Mouse (Mus musculus) heart, postnatal 10 days (tissue): ENCODE measurements around the gene Card10. TPM values are rescaled to one million over a fixed set of nuclear protein-coding genes. Genes with fewer than 3 reads are reported as not detected.

Source experiments
- DNase-seq, 2 experiments: peaks; one replicate each; pipeline ENCODE4 v3.0.0; 2021
- intact Hi-C: fragments of 180-260 bp; cut with DNase I; formaldehyde crosslinking; loops from one replicate; pipeline ENCODE4 v1.15.1; 2025
- total RNA-seq, 2 experiments: library from RNA; stranded (reverse); gene quantifications; 2 replicates each; pipeline ENCODE4 v1.2.3; 2021

Card10 gene
- total RNA-seq, 2 experiments from 2014 or later, result 18.8 to 20.4 TPM

- intact Hi-C loops, result no loop called here
- no peak for DNase-seq
These were observed 52.1 kb downstream of the Card10 start for GRCm38 (mm10) chr15:78750608-78751350.

- peak; percentile 32 to 59 for DNase-seq
- intact Hi-C loops, result no loop called here
These were observed 53.0 kb downstream of the Card10 start for GRCm38 (mm10) chr15:78749855-78750254.

GRCm38 (mm10) chr15:78744206-78744605, 58.6 kb downstream of the Card10 start:
- intact Hi-C loops, result loop anchor here (1.0 kb wide), 2 partner anchors 121 to 157 kb away; no protein-coding TSS in a partner anchor
- peak; percentile 82 to 92 for DNase-seq

DNA sequence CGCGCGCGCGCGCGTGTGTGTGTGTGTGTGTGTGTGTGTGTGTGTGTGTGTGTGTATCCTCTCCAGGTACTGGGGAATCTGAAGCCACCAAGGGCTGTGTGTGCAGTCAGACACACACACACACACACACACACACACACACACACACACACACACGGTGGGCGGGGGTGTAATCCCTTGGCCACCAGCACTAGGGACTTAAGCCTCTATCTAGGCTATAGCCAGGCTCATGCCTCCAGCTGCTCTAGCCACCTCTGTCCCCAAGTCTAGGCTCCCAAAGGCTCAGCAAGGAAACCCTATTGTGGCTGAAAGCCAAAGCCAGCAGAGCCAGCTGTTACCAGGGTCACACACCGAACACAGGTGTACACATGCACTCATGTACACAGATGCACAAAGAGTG, 60.0 kb downstream of the Card10 start:
- intact Hi-C loops, result no loop called here

GRCm38 (mm10) chr15:78740662-78741061, 62.2 kb downstream of the Card10 start:
- intact Hi-C loops, result no loop called here
- no peak for DNase-seq

More for the DNA sequence above, 60.0 kb downstream of the Card10 start:
- no peak for DNase-seq

GRCm38 (mm10) chr15:78737146-78737545, 65.7 kb downstream of the Card10 start:
- intact Hi-C loops, result no loop called here
- no peak for DNase-seq

- DNase-seq, result no peak
- intact Hi-C loops, result no loop called here
These were observed 66.2 kb downstream of the Card10 start for GRCm38 (mm10) chr15:78736681-78737100.

DNA sequence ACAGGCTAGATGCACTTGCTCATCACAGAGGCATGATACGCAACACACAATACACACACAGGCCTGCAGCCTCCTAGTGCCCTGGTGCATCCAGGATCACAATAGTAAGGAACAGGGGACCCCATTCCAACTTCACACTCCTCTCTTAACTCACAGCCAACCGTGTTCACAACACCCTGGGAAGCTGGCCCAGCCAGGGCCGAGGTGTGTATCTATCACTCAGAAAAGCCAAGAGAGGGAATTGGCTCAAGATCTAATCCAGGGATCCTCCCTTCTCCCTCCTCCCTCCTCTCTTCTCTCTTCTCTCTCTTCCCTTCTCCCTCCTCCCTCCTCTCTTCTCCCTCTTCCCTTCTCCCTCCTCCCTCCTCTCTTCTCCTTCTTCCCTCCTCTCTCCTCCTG, 66.7 kb downstream of the Card10 start:
- DNase-seq, result no peak

GRCm38 (mm10) chr15:78735431-78736180, 67.2 kb downstream of the Card10 start:
- intact Hi-C loops, result no loop called here
- no peak for DNase-seq

More for the DNA sequence above, 66.7 kb downstream of the Card10 start:
- intact Hi-C loops, result no loop called here

GRCm38 (mm10) chr15:78731830-78732229, 71.0 kb downstream of the Card10 start:
- DNase-seq, result no peak
- intact Hi-C loops, result no loop called here

DNA sequence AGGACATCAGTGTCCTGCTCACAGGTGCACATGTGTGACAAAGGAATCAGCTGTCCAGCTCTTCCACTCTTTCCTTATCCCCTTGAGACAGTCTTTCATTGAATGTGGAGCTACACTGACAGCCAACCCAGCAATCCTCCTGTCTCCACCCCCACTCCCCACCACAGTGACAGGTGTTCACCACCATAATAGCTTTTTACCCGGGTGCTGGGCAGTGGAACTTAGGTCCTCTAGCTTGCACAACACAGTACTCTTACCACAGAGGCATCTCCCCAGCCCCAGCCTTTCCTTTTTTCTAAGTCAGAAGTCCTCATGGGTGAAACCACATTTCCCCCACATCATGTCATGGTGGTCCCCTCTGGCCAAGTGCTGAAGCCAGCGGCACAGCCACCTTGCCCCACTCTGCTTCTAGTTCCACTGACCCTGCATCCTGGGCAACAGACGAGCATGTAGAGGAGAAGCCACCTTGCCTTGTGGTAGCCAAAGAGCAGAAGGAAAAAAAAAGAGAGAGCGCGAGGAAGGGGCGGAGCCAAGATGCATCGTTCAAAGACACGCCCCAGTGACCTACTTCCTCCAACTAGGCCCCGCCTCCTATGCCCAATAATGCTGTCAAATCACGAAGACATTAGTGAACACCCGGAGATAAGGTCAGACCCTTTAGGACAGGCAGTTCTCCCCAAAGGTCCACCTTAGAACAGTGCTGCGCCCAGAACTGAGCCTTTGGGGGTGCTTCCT, 72.4 kb downstream of the Card10 start:
- DNase-seq, result no peak
- intact Hi-C loops, result no loop called here

DNA sequence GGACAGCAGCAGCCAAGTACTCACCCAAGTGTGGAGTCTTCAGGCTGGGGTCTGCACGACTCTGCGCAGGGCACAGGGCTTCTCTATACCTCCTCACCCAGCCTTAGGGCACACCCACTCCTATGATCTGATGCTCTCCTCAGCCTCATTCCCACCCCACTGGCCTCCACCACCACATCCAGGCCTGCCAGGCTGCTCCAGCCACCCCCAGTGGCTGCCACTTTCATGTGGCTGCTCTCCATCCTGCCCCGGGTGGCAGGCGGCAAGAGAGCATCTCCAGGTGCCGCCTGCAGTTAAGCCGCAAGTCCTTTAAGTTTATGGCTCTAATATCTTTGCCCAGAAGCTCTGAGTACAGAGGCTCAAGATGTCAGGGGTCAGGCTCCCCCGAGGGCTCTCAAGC, 76.1 kb downstream of the Card10 start:
- intact Hi-C loops, result no loop called here
- no peak for DNase-seq

Other genes with a start within 250 kb of the Card10 start
- 1 to 10 TPM; 4.6 to 4.7 TPM for gene Rac2, start 230.3 kb downstream of the Card10 start, total RNA-seq
- 1 to 10 TPM; 4.8 to 6.9 TPM for gene Cyth4, start 206.0 kb downstream of the Card10 start, total RNA-seq
- gene Elfn2, start 84.3 kb downstream of the Card10 start, total RNA-seq, result 1 to 10 TPM; 1.2 TPM
- gene Mfng, start 29.6 kb downstream of the Card10 start, total RNA-seq, result 10 to 100 TPM; 19.3 to 24.0 TPM
- 10 to 100 TPM; 63.9 to 68.5 TPM for gene Cdc42ep1, start 39.6 kb upstream of the Card10 start, total RNA-seq
- under 1 TPM in 1 of 2 experiments, not detected in 1; 0.64 TPM for gene Lgals2, start 52.5 kb upstream of the Card10 start, total RNA-seq
- 10 to 100 TPM; 40.4 to 45.2 TPM for gene Gga1, start 74.1 kb upstream of the Card10 start, total RNA-seq
- gene Gm49510, start 96.6 kb upstream of the Card10 start, total RNA-seq, result not detected
- 1 to 10 TPM; 6.3 to 8.2 TPM for gene Sh3bp1, start 96.7 kb upstream of the Card10 start, total RNA-seq
- gene Pdxp, start 110.9 kb upstream of the Card10 start, total RNA-seq, result 1 to 10 TPM; 2.8 to 3.2 TPM
- 100 to 1,000 TPM; 372 to 385 TPM for gene Lgals1, start 123.7 kb upstream of the Card10 start, total RNA-seq
- gene Nol12, start 131.9 kb upstream of the Card10 start, total RNA-seq, result 10 to 100 TPM; 17.8 to 18.9 TPM
- 10 to 100 TPM; 49.2 to 58.0 TPM for gene Triobp, start 144.7 kb upstream of the Card10 start, total RNA-seq
- 100 to 1,000 TPM; 208 to 227 TPM for gene H1f0, start 225.4 kb upstream of the Card10 start, total RNA-seq
- gene Galr3, start 238.8 kb upstream of the Card10 start, total RNA-seq, result not detected